Mouse (Mus musculus) urinary bladder, postnatal 10 days (tissue): Measurements from ENCODE around the gene Tub.

Experiments
- DNase-seq: peaks from one replicate; pipeline ENCODE4 v3.0.0; 2022; ENCODE audit warnings: low spot score

The Tub gene

DNA sequence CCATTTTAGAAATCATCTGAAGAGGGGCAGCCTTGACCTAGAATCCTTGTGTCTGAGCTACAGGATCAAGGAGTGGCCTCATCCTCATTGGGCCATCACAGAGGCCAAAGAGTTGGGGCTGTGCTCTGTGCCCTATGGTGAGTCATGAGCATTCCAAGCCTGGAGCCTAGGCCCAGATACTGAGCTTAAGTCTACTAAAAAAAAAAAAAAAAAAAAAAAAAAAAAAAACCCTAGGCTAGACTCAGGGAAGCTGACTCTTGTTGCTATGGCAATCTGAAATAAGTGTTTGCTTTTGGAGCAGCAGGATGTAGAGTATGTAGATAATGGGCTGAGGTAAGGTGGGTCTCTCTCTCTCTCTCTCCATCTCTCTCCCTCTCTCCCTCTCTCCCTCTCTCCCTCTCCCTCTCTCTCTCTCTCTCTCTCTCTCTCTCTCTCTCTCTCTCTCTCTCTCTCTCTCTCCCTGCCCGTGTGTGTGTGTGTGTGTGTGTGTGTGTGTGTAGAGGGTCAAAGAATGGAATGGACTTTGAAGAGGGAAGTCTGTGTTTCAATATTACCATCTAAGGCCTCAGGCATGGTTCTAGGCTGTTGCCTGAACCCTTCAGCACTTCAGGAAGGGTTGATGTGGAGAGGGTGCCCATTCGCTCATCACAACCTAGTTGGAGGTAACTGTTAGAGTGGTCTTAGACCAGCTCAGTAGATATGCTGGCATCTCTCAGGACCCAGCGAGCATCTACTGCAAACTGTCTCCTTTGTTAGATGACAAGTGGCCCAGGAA, 36.0 kb downstream of the Tub start:
- DNase-seq = no peak

GRCm38 (mm10) chr7:108991207-108991606, 41.1 kb downstream of the Tub start:
- DNase-seq = no peak

GRCm38 (mm10) chr7:108993230-108993629, 43.1 kb downstream of the Tub start:
- no peak for DNase-seq

GRCm38 (mm10) chr7:108993881-108994291, 43.7 kb downstream of the Tub start:
- DNase-seq = no peak

GRCm38 (mm10) chr7:108996156-108996555, 46.0 kb downstream of the Tub start:
- DNase-seq = no peak

DNA sequence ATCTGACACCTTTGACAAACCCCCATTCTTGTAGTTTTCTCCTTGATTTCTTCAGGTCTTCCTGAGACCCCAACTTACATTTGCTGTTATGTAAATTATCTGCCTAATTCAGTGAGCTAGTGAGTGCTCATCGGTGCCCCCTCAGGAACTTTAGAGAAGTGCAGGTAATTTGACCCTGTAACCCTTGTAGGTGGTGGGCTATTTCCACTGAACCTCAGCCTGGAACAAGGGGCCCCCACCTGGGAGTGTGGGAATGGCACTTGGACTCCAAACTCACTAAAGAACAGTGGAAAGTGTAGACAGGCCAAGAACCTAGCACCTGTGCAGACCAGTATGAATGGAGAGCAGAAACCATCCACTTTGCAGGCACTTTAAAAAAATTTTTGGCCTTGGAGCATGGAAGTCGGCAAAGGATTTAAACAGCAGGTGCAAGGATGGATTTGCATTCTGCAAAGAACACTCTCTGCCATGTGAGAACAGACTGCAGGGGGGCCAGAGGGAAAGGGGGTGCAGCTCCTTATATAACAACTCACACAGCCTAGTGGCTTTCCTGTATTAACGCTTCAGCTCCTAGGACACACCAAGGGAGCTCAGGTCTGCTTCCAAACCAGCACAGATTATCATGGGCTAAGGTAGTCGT, 50.3 kb downstream of the Tub start:
- DNase-seq = no peak

DNA sequence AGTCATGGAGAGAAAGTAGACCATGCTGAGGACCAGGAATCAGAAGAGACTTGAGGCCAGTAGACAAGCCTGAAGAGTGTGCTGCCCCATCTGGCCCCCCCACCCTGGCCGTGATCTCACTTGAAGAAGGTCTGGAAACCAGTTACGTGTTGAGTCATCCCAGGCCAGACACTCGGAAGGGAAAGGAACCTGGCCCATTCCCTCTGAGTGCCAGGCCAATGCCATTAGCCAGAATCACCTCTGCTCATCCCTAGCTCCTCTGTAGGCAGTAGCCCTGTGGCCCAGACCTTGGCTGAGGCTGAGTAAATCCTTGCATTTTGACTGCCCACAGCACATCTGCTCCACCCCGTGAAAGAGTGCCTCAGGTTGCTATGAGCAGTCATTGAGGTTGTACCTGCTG, 51.8 kb downstream of the Tub start:
- no peak for DNase-seq

GRCm38 (mm10) chr7:109003653-109004052, 53.5 kb downstream of the Tub start:
- DNase-seq = no peak

GRCm38 (mm10) chr7:109009260-109009659, 59.1 kb downstream of the Tub start:
- no peak for DNase-seq

DNA sequence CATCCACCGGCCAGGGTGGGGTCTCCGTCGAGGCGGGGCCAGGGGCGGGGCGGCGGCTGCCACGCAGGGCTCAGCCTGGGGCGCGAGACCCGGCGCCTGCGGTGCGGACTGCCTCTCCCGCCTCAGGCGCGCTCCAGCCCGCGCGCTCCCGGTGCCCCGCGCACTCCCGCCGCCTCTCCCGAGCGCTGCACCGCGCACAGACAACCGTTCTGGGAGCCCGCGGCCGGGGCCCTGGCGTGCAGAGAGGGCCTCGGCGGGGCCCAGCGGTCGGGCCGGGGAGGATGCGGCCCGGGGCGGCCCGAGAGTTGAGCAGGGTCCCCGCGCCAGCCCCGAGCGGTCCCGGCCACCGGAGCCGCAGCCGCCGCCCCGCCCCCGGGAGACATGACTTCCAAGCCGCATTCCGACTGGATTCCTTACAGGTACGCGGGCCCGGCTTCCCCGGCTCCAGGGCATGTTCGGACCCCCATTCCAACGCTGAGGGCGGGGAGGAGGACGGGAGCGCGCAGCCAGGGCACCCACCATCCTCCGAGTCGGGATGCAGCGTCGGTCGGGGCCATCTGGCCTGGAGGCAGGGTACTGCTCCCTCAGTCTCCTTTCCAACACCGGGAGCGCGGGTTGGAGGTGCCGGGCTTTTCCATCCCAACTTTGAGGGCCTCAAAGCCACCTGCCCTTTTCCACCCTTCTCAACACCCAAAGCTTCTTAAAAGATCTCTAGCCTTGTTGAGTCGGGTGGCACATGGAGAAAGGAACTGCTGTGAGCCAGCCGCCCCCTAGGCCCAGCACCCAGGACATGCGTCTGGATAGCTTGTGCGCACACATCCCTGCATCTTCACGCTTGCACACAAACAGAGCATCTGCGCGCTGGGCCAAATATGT, 60.8 kb downstream of the Tub start:
- DNase-seq = no peak

- no peak for DNase-seq
Observed at GRCm38 (mm10) chr7:109011596-109012180, 61.5 kb downstream of the Tub start.

GRCm38 (mm10) chr7:109012575-109012974, 62.4 kb downstream of the Tub start:
- no peak for DNase-seq

GRCm38 (mm10) chr7:109012998-109013625, 63.0 kb downstream of the Tub start:
- DNase-seq = no peak

GRCm38 (mm10) chr7:109014851-109015250, 64.7 kb downstream of the Tub start:
- no peak for DNase-seq

- no peak for DNase-seq
Observed at GRCm38 (mm10) chr7:109016378-109016923, 66.3 kb downstream of the Tub start.

- no peak for DNase-seq
Observed at GRCm38 (mm10) chr7:109019243-109019642, 69.1 kb downstream of the Tub start.

- DNase-seq = no peak
Observed at GRCm38 (mm10) chr7:109021428-109021827, 71.3 kb downstream of the Tub start.

DNA sequence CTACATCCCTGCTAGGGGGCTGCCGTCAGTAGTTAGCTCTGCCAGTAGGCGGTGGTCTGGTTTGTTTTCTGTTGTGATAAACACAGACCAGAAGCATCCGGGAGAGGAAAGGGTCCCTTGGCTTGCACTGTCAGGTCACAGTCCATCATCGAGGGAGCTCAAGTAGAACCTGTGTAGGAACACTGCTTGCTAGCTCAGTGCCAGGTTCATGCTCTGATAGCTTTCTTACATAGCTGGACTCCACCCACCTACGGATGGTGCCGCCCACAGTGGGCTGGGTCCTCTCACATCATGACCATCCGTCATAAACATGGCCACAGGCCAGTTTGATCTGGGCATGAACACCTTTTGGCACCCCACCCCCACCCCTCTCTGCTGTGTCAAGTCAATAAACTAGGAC, 75.6 kb downstream of the Tub start:
- no peak for DNase-seq

- DNase-seq = no peak
Observed at GRCm38 (mm10) chr7:109026976-109027375, 76.8 kb downstream of the Tub start.

GRCm38 (mm10) chr7:109027721-109028120, 77.6 kb downstream of the Tub start:
- no peak for DNase-seq

DNA sequence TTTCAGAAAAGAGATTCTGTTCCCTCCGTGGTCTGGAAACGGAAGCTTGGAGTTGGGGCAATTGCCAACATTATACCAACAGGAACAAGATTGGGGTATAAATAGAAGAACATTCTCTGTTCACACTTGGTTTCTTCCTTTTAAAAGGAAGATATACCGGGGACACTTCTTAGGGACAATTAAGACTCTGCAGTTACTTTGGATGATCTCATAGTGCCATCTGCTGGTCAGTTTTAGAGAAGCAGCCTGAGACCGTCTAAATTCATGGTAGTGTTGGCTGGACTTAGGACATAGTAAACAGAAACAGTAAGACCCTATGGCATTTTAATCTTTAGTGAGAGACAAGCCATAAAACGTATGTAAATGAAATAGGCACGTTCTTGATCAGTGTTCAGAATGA, 78.1 kb downstream of the Tub start:
- no peak for DNase-seq
